Mouse (Mus musculus) kidney, adult 2 months (tissue): Measurements from ENCODE around the gene Myh15. TPM values are rescaled to one million over a fixed set of nuclear protein-coding genes. Genes with fewer than 3 reads are reported as not detected.
"Not testable (repeated sequence)": the region's sequence is repeated elsewhere in the genome, so short reads cannot be mapped to it uniquely, and the experiment has no call there.

ENCODE experiments used
- DNase-seq: peaks from one replicate; pipeline ENCODE4 v3.0.0; 2021
- H3K27ac ChIP-seq: fragments of 200-500 bp; 2 replicates; pipeline ENCODE4 v1.5.1; 2012; ENCODE audit warnings: low read depth, low read length, control low read depth, inconsistent platforms; ENCODE audit not compliant: insufficient read depth
- H3K27me3 ChIP-seq: fragments of 200-500 bp; replicated peaks from 2 replicates; pipeline ENCODE4 v1.6.1; 2012; ENCODE audit warnings: mild to moderate bottlenecking, moderate library complexity, low read length, inconsistent platforms; ENCODE audit not compliant: control insufficient read depth, insufficient read depth
- H3K36me3 ChIP-seq: fragments of 200-500 bp; 2 replicates; pipeline ENCODE4 v1.6.1; 2012; ENCODE audit warnings: mild to moderate bottlenecking, moderate library complexity, low read length, inconsistent platforms; ENCODE audit not compliant: control insufficient read depth, insufficient read depth
- H3K4me1 ChIP-seq: fragments of 200-500 bp; 2 replicates; pipeline ENCODE4 v1.6.1; 2011; ENCODE audit warnings: low read length; ENCODE audit not compliant: control insufficient read depth, insufficient read depth
- H3K4me3 ChIP-seq: fragments of 200-500 bp; 2 replicates; pipeline ENCODE4 v1.5.1; 2011; ENCODE audit warnings: mild to moderate bottlenecking, low read depth, low read length, control low read depth; ENCODE audit not compliant: insufficient read depth
- CTCF ChIP-seq: fragments of 200-500 bp; conservative IDR thresholded peaks from 2 replicates; pipeline ENCODE4 v1.5.1; 2011; ENCODE audit warnings: low read depth, mild to moderate bottlenecking, control low read depth, low read length, moderate library complexity, mixed read lengths; ENCODE audit not compliant: insufficient read depth, insufficient read length
- POLR2A ChIP-seq: fragments of 200-500 bp; IDR thresholded peaks from one replicate; pipeline ENCODE4 v1.6.1; 2011; ENCODE audit warnings: low read depth, low read length, control low read depth
- WGBS: fragments of 180-500 bp; shearing (Covaris S2); methylation state at CpG from one replicate; pipeline ENCODE4 v1.1.7; 2018; 5-methylcytosine and 5-hydroxymethylcytosine counted together
- polyA plus RNA-seq: library from polyadenylated mRNA; depleted of rRNA; stranded (reverse); fragments of >200 nt; gene quantifications from 2 replicates; pipeline ENCODE4 v1.2.3, GENCODE M21; 2012; rRNA removed

The Myh15 gene
- polyA plus RNA-seq, 1 experiment = not detected

- Histone ChIP-seq H3K27ac (no peak overlapping the region), H3K36me3 (no peaks in the 10 kb centered on the region), H3K27me3 (no peaks in the 10 kb centered on the region), H3K4me1 (no peaks in the 10 kb centered on the region), H3K4me3 (no peak overlapping the region)
- 79% methylated on average over 8 of the region's 8 CpGs for WGBS
- DNase-seq = no peak
- TF ChIP-seq POLR2A = no peak
Observed at GRCm38 (mm10) chr16:49175729-49176395, 118.6 kb downstream of the Myh15 start.

- WGBS = 68% methylated on average over 2 of the region's 2 CpGs
- Histone ChIP-seq H3K4me3 (no peak overlapping the region), H3K4me1 (peaks cover 4% of the 10 kb centered on the region; the same call in 1 of the 2 replicates), H3K27me3 (no peaks in the 10 kb centered on the region), H3K27ac (no peak overlapping the region), H3K36me3 (no peaks in the 10 kb centered on the region)
- no peak for DNase-seq
- no peak for TF ChIP-seq CTCF
- TF ChIP-seq POLR2A = no peak
Observed at GRCm38 (mm10) chr16:49193521-49193920, 136.2 kb downstream of the Myh15 start.

GRCm38 (mm10) chr16:49193986-49194385 is 136.7 kb downstream of the Myh15 start:
- TF ChIP-seq POLR2A (no peak), CTCF (no peak)
- no peak for DNase-seq
- H3K36me3 ChIP-seq = no peaks in the 10 kb centered on the region
- 82% methylated on average over 2 of the region's 2 CpGs for WGBS
- no peak overlapping the region for H3K27ac ChIP-seq
- H3K27me3 ChIP-seq = no peaks in the 10 kb centered on the region
- peaks cover 4% of the 10 kb centered on the region; the same call in 1 of the 2 replicates for H3K4me1 ChIP-seq
- H3K4me3 ChIP-seq = no peak overlapping the region

- no peak for DNase-seq
- peaks cover 4% of the 10 kb centered on the region; the same call in 1 of the 2 replicates for H3K4me1 ChIP-seq
- no peak overlapping the region for H3K27ac ChIP-seq
- H3K27me3 ChIP-seq = no peaks in the 10 kb centered on the region
- no peak for TF ChIP-seq CTCF
- no peak for TF ChIP-seq POLR2A
- H3K4me3 ChIP-seq = no peak overlapping the region
- H3K36me3 ChIP-seq = no peaks in the 10 kb centered on the region
- 58% methylated on average over 3 of the region's 3 CpGs for WGBS
Observed at GRCm38 (mm10) chr16:49196290-49196689, 139.0 kb downstream of the Myh15 start.

- Histone ChIP-seq H3K27me3 (no peaks in the 10 kb centered on the region), H3K4me1 (peaks cover 4% of the 10 kb centered on the region; the same call in 1 of the 2 replicates), H3K36me3 (no peaks in the 10 kb centered on the region), H3K4me3 (no peak overlapping the region), H3K27ac (no peak overlapping the region)
- 22% methylated on average over 3 of the region's 3 CpGs for WGBS
- no peak for TF ChIP-seq POLR2A
- TF ChIP-seq CTCF = no peak
- DNase-seq = no peak
Observed at GRCm38 (mm10) chr16:49197951-49198350, 140.7 kb downstream of the Myh15 start.

GRCm38 (mm10) chr16:49223733-49224132 is 166.4 kb downstream of the Myh15 start:
- Histone ChIP-seq H3K36me3 (no peaks in the 10 kb centered on the region), H3K27ac (no peak overlapping the region), H3K4me3 (no peak overlapping the region), H3K4me1 (no peaks in the 10 kb centered on the region), H3K27me3 (no peaks in the 10 kb centered on the region)
- WGBS = 61% methylated on average over 8 of the region's 8 CpGs
- TF ChIP-seq POLR2A (no peak), CTCF (no peak)
- DNase-seq = no peak

- not testable (repeated sequence) for H3K36me3 ChIP-seq, H3K4me3 ChIP-seq, H3K4me1 ChIP-seq, H3K27me3 ChIP-seq, DNase-seq, H3K27ac ChIP-seq
- WGBS = 96% methylated on average over 1 of the region's 1 CpGs
Observed at GRCm38 (mm10) chr16:49243517-49243916, 186.2 kb downstream of the Myh15 start.

Other genes with a start within 250 kb of the Myh15 start
- not detected in 2 replicates for gene Retnlb, start 240.6 kb upstream of the Myh15 start, polyA plus RNA-seq
- 33.9 and 44.0 TPM in 2 replicates for gene Retnla, start 214.9 kb upstream of the Myh15 start, polyA plus RNA-seq
- gene Retnlg, start 184.9 kb upstream of the Myh15 start, polyA plus RNA-seq = 2.2 TPM in 1 of 2 replicates, not detected in the other
- gene Dzip3, start 63.3 kb upstream of the Myh15 start, polyA plus RNA-seq = 1.6 and 1.9 TPM in 2 replicates
- gene Cip2a, start 63.3 kb upstream of the Myh15 start, polyA plus RNA-seq = 0.30 and 0.44 TPM in 2 replicates